Mouse (Mus musculus) C2C12 (cell line): ENCODE measurements at regions not wholly inside any gene's neighbourhood (a gene's known extent, or its start where the extent isn't known, plus 50 kb on each side); places are given as distances from the start of the nearest gene placed in this dataset.

Experiments
- CEBPB ChIP-seq: IDR thresholded peaks from one replicate; pipeline ENCODE4 v1.6.1; 2011; ENCODE audit warnings: low read depth, mild to moderate bottlenecking, control low read depth, moderate library complexity
- CTCF ChIP-seq: IDR thresholded peaks from one replicate; pipeline ENCODE4 v1.5.1; 2011; ENCODE audit not compliant: control insufficient read depth, insufficient read depth, insufficient read length
- FOSL1 ChIP-seq: IDR thresholded peaks from one replicate; pipeline ENCODE4 v1.8.0; 2011; ENCODE audit warnings: mild to moderate bottlenecking, low read length; ENCODE audit not compliant: poor library complexity, insufficient read depth, severe bottlenecking
- MAX ChIP-seq: IDR thresholded peaks from one replicate; pipeline ENCODE4 v1.6.1; 2011; ENCODE audit warnings: mild to moderate bottlenecking, control low read depth
- MYOD1 ChIP-seq: IDR thresholded peaks from one replicate; pipeline ENCODE4 v1.6.1; 2011; ENCODE audit warnings: low read depth; ENCODE audit not compliant: control insufficient read depth, insufficient read length
- MYOG ChIP-seq: IDR thresholded peaks from one replicate; pipeline ENCODE4 v1.6.1; 2011; ENCODE audit not compliant: control insufficient read depth, insufficient read length; ENCODE audit errors: extremely low read depth
- USF1 ChIP-seq: IDR thresholded peaks from one replicate; pipeline ENCODE4 v1.6.1; 2011; ENCODE audit warnings: low read depth, mild to moderate bottlenecking, control low read depth, moderate library complexity

DNA sequence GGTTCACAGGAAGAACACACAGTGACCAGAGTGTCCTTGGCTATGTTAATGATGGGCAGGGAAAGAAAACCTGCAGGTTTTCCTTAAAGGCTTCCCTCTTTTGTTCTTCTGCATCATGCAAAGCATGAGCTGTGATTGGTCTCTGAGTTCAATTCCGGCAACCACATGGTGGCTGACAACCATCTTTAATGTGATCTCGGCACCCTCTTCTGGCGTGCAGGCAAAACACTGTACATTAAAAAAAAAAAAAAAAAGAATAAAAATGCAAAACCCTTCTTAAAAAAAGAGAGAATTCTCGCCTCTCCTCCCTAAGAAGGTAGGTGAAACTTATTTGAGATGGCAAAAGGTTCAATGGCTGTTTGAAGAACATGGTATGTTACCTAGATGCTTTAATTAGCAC, 62.8 kb upstream of the Gm15446 start:
- TF ChIP-seq CTCF = no peak
- no peak for TF ChIP-seq CEBPB
- TF ChIP-seq USF1 = no peak
- TF ChIP-seq MYOG = no peak
- TF ChIP-seq MAX = no peak
- no peak for TF ChIP-seq MYOD1
- no peak for TF ChIP-seq FOSL1
